Mouse (Mus musculus): ENCODE results near the gene Ankrd35. TPM values are rescaled to one million over a fixed set of nuclear protein-coding genes. Genes with fewer than 3 reads are reported as not detected.

Ankrd35 gene
- total RNA-seq, 1 experiment from 2014 or later = 0.38 TPM

- peak; percentile 71 for ATAC-seq (replicated peaks; ENCODE audit: insufficient number of reproducible peaks, low FRiP score, low TSS enrichment, poor library complexity, severe bottlenecking)
Measured at GRCm38 (mm10) chr3:96696766-96697732, 27.1 kb downstream of the Ankrd35 start.

DNA sequence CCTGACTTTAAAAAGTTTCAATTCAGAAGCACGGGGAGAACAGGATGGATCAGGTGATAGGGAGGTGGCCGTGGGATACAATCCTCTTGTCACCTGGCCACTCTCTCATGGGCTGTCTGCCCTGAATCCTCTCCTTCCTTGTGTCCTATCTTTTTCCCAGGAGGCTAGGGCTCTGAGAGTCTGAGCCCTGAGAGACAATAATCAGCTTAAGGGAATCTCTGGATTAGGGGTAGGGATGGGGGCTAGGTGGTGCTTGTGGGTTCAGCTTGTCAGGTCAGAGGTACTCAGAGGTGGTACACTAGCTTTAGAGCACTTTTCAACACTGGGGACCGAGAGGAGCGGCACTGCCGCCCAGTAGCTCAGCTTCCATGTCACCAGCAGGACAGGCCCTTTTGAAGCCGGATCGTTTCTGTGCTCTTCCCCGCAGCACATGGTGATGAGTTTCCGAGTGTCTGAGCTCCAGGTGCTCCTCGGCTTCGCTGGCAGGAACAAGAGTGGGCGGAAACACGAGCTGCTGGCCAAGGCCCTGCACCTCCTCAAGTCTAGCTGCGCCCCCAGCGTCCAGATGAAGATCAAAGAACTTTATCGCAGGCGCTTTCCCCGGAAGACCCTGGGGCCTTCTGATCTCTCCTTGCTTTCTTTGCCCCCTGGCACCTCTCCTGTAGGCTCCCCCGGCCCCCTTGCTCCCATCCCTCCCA is 29.2 kb downstream of the Ankrd35 start:
- no peak for ATAC-seq (replicated peaks; ENCODE audit: insufficient number of reproducible peaks, low FRiP score, low TSS enrichment, poor library complexity, severe bottlenecking)

DNA sequence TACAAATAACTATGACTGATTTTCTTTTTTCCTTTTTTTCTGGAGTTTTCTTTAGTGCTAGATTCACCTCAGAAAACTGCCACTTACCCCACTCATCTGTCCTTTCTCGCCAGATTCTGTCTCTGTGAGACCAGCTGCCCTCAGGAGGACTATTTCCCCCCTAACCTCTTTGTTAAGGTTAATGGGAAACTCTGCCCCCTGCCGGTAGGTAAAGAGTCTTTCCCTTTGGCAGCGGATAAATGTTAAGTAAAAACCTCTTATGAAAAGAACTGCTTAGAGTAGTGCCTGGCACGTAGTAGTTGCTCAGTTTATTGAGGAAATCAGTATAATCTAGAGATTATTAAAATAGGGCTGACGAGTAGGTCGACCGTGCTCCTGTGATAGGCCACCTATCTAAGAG is 30.4 kb downstream of the Ankrd35 start:
- no peak for ATAC-seq (replicated peaks; ENCODE audit: insufficient number of reproducible peaks, low FRiP score, low TSS enrichment, poor library complexity, severe bottlenecking)

- ATAC-seq (replicated peaks; ENCODE audit: insufficient number of reproducible peaks, low FRiP score, low TSS enrichment, poor library complexity, severe bottlenecking) = no peak
Measured at GRCm38 (mm10) chr3:96701003-96701402, 31.1 kb downstream of the Ankrd35 start.

GRCm38 (mm10) chr3:96704778-96705177 is 34.8 kb downstream of the Ankrd35 start:
- ATAC-seq (replicated peaks; ENCODE audit: insufficient number of reproducible peaks, low FRiP score, low TSS enrichment, poor library complexity, severe bottlenecking) = no peak

DNA sequence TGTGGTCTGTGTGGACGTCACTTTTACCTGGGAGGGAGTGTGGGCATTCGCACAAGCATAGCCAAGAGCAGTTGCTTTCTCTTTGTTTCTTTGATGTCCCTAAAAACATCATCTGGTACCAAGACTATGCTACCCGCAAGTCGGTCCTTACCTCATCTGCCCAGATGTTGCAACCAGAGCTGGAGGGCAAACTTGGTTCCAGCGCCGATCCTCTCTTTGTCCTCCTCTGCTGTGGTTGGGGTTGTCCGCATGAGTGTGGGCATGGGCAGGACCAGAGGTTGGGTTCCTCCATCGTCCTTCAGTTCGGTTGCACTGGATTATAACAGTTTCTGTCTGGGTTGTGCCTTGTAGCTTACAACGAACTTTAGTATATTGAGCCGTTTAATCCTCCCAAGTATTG is 36.3 kb downstream of the Ankrd35 start:
- no peak for ATAC-seq (replicated peaks; ENCODE audit: insufficient number of reproducible peaks, low FRiP score, low TSS enrichment, poor library complexity, severe bottlenecking)

GRCm38 (mm10) chr3:96706984-96707383 is 37.1 kb downstream of the Ankrd35 start:
- no peak for ATAC-seq (replicated peaks; ENCODE audit: insufficient number of reproducible peaks, low FRiP score, low TSS enrichment, poor library complexity, severe bottlenecking)

GRCm38 (mm10) chr3:96707903-96708683 is 38.2 kb downstream of the Ankrd35 start, which contains the start of gene Nudt17:
TSS of gene Nudt17 (minus strand) at chr3:96708562.
- peak; percentile 49; the same call in 1 of the 2 replicates for ATAC-seq (replicated peaks; ENCODE audit: insufficient number of reproducible peaks, low FRiP score, low TSS enrichment, poor library complexity, severe bottlenecking)

GRCm38 (mm10) chr3:96708684-96709064 is 38.7 kb downstream of the Ankrd35 start:
- no peak for ATAC-seq (replicated peaks; ENCODE audit: insufficient number of reproducible peaks, low FRiP score, low TSS enrichment, poor library complexity, severe bottlenecking)

DNA sequence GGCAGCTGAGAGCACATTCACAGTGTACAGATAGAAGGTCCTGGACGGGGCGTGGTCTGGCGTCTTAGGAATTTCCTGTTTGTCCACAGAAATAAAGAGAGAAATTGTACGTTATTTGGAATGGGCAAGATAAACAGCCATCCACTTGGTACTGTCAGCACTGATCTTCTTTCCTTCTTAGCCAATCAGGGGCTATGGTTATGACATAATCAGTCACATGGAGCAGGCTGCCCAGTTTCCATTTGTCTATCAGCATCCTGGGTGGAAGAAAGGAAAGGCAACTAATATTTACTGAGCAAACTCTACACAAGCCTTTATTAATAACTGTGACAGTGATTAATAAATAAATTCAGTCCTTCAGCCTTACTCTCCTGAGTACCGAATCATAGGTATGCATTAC is 44.4 kb downstream of the Ankrd35 start:
- no peak for ATAC-seq (replicated peaks; ENCODE audit: insufficient number of reproducible peaks, low FRiP score, low TSS enrichment, poor library complexity, severe bottlenecking)

GRCm38 (mm10) chr3:96715854-96716253 is 45.9 kb downstream of the Ankrd35 start:
- ATAC-seq (replicated peaks; ENCODE audit: insufficient number of reproducible peaks, low FRiP score, low TSS enrichment, poor library complexity, severe bottlenecking) = peak; percentile 65

DNA sequence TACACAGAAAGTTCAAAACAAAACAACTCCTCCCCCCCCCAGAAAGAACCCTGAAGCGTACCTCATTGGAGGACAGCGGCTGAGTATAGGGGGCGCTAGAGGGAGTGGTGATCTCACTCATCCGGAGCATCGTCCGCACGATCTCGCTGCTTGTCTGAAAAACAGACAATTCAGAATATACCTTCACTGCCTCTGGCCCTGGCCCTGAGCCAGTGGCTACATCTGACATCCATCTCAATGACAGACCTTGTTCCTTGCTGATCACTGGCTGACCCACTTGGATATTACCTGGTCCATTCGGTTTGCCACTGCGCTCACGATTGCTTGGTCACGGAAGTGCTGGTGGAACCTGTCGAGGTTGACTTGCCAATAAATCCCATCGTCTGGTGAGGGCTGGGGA is 49.2 kb downstream of the Ankrd35 start:
- no peak for ATAC-seq (replicated peaks; ENCODE audit: insufficient number of reproducible peaks, low FRiP score, low TSS enrichment, poor library complexity, severe bottlenecking)

DNA sequence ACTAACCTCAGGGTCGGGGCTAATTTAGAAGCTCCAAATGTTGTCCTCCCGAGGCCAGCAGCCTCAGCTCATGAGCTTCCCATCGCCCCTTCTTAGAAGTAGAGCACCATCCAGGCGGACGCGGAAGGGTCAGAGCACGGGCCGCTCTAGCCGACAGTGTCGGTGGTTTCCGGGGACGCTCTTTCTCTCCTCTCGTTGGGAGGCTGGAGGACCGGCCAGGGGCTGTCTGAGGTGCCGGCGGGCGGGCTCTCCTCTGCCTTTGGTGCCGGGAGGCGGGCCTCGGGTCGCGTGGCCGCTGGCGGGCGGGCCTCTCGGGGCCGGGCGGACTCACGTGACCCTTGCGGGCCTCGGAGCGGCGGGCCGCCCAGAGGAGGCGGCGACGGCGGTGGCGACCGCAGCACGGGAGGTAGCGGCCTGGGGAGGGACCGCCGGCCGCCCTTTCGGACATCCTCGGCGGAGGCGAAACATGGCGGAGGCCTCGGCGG is 57.5 kb downstream of the Ankrd35 start, which contains the start of the genes Polr3c and Rnf115:
Gene Polr3c, minus strand, starts transcription at position 286 of the 485 bp plus-strand sequence.
Gene Rnf115, plus strand, starts transcription at position 322 of the 485 bp plus-strand sequence.
- peak; percentile 94 for ATAC-seq (replicated peaks; ENCODE audit: insufficient number of reproducible peaks, low FRiP score, low TSS enrichment, poor library complexity, severe bottlenecking)

DNA sequence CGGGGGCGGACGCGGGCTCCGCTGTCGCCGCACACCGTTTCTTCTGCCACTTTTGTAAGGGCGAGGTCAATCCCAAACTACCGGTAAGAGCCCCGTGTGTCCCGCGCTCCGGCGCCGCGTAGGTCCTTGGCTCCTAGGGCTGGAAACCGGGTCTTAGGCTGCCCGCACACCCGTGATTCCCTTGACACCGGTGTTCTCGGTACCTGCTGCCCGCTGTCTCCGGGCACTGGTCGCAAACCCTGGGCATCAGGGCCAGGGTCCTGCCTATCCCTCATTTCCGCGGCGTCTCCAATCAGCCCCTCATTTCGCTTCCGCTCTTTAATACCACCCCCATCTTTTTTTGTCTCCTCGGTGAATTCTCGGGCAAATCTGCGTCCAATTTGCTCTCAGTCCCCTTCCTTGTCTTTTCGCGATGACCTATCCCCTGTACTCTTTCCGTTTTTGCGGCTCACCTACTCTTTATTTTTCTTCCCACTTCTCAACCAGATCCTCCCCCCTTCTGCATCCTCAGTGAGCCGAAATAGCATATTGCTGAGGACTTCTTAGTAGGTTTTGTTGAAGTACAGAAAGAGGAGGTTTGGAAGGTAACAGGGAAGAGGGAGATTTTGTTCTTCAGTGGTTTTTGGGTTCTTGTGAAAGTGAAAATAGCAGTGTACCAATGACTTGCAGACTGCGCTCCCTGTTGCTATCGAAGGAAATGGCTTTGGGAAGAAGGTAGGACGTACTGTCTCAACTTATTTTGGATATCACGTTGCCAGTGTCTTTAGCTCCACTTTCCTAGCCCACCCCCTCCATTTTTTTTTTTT is 58.1 kb downstream of the Ankrd35 start:
- peak; percentile 23; the same call in 1 of the 2 replicates for ATAC-seq (replicated peaks; ENCODE audit: insufficient number of reproducible peaks, low FRiP score, low TSS enrichment, poor library complexity, severe bottlenecking)

GRCm38 (mm10) chr3:96728634-96729402 is 58.9 kb downstream of the Ankrd35 start:
- no peak for ATAC-seq (replicated peaks; ENCODE audit: insufficient number of reproducible peaks, low FRiP score, low TSS enrichment, poor library complexity, severe bottlenecking)

DNA sequence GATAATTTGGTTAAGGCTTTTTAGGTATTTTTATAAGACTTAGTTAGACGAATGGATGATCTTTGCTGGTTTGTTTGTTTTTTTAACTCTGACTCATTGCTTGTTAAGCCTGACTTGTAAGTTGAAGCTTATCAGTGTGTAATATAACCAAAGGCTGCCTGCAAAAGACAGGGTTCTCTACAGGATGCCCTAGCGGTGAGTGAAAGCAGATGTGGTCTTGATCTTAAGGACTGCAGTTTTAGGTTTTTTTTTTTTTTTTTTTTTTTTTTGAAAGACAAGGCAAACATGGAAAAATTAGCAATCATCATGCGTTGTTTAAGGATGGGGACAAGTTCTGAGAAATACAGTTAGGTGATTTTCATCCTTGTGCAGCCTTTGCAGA is 59.5 kb downstream of the Ankrd35 start:
- no peak for ATAC-seq (replicated peaks; ENCODE audit: insufficient number of reproducible peaks, low FRiP score, low TSS enrichment, poor library complexity, severe bottlenecking)

DNA sequence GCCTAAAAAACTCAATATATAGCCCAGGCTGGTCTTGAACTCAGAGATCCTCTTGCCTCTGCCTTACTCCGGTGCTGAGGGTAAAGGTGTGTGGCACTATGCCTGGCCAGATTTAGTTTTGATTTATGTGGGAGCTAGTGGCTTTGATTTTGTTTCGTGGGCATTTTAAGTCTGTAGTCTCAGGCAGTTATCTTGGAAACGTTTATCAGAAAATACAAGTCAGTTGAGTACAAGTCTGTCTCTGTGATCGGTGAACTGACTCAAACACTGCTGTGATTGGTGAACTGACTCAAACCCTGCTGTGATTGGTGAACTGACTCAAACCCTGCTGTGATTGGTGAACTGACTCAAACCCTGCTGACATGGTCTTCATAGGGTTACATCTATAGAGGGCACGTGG is 60.9 kb downstream of the Ankrd35 start:
- ATAC-seq (replicated peaks; ENCODE audit: insufficient number of reproducible peaks, low FRiP score, low TSS enrichment, poor library complexity, severe bottlenecking) = no peak
